Mouse (Mus musculus) ovary, postnatal 36 days (tissue): ENCODE measurements at regions not wholly inside any gene's neighbourhood (a gene's known extent, or its start where the extent isn't known, plus 50 kb on each side); places are given as distances from the start of the nearest gene placed in this dataset.

ENCODE experiments used
- DNase-seq: peaks from one replicate; pipeline ENCODE4 v3.0.0; 2022; ENCODE audit warnings: low spot score, mixed read lengths

GRCm38 (mm10) chr3:52641226-52642181 is 373.4 kb downstream of the Foxo1 start:
- peak; percentile 32 for DNase-seq

- DNase-seq: no peak
Observed at GRCm38 (mm10) chr3:52640250-52641147, 372.4 kb downstream of the Foxo1 start.

GRCm38 (mm10) chr3:52638816-52639215 is 370.7 kb downstream of the Foxo1 start:
- DNase-seq: no peak

- no peak for DNase-seq
Observed at GRCm38 (mm10) chr3:52634353-52634752, 366.2 kb downstream of the Foxo1 start.

GRCm38 (mm10) chr3:52633491-52634100 is 365.5 kb downstream of the Foxo1 start:
- no peak for DNase-seq

GRCm38 (mm10) chr3:52632635-52633034 is 364.5 kb downstream of the Foxo1 start:
- no peak for DNase-seq

- DNase-seq: no peak
Observed at GRCm38 (mm10) chr3:52630209-52630608, 362.1 kb downstream of the Foxo1 start.

GRCm38 (mm10) chr3:52625125-52625524 is 357.0 kb downstream of the Foxo1 start:
- no peak for DNase-seq

GRCm38 (mm10) chr3:52622530-52622929 is 354.4 kb downstream of the Foxo1 start:
- no peak for DNase-seq

GRCm38 (mm10) chr3:52621936-52622335 is 353.8 kb downstream of the Foxo1 start:
- DNase-seq: no peak

GRCm38 (mm10) chr3:52618925-52619224 is 350.7 kb downstream of the Foxo1 start:
- no peak for DNase-seq

- DNase-seq: no peak
Observed at GRCm38 (mm10) chr3:52618212-52618924, 350.2 kb downstream of the Foxo1 start.

- no peak for DNase-seq
Observed at GRCm38 (mm10) chr3:52617413-52618149, 349.4 kb downstream of the Foxo1 start.

- no peak for DNase-seq
Observed at GRCm38 (mm10) chr3:52611881-52612280, 343.7 kb downstream of the Foxo1 start.

GRCm38 (mm10) chr3:52610466-52610865 is 342.3 kb downstream of the Foxo1 start:
- no peak for DNase-seq

GRCm38 (mm10) chr3:52608086-52608426 is 339.9 kb downstream of the Foxo1 start:
- no peak for DNase-seq

- no peak for DNase-seq
Observed at GRCm38 (mm10) chr3:52607379-52608085, 339.4 kb downstream of the Foxo1 start.

GRCm38 (mm10) chr3:52605261-52605771 is 337.2 kb downstream of the Foxo1 start:
- no peak for DNase-seq

- peak; percentile 19 for DNase-seq
Observed at GRCm38 (mm10) chr3:52603244-52603704, 335.1 kb downstream of the Foxo1 start.
